Mouse (Mus musculus): ENCODE data around the gene Lpcat1.

- TF ChIP-seq FLI1 (IDR thresholded peaks at IDR 0.05; ENCODE audit: low read length) = no peak
- TF ChIP-seq GATA1 (IDR thresholded peaks at IDR 0.05; ENCODE audit: borderline replicate concordance, low read length) = no peak
Observed at GRCm38 (mm10) chr13:73423043-73423442, 44.0 kb upstream of the Lpcat1 start.

All from megakaryocyte, embryonic 14.5 days (primary cell).